Mouse (Mus musculus): ENCODE results near the gene Plek2. TPM values are rescaled to one million over a fixed set of nuclear protein-coding genes. Genes with fewer than 3 reads are reported as not detected.
A peak's percentile ranks its signal among the peaks of the same experiment; 100 is the strongest.

Gene Plek2
- total and polyA plus RNA-seq, 3 experiments = 11.2 to 17.7 TPM; not detected in 1

DNA sequence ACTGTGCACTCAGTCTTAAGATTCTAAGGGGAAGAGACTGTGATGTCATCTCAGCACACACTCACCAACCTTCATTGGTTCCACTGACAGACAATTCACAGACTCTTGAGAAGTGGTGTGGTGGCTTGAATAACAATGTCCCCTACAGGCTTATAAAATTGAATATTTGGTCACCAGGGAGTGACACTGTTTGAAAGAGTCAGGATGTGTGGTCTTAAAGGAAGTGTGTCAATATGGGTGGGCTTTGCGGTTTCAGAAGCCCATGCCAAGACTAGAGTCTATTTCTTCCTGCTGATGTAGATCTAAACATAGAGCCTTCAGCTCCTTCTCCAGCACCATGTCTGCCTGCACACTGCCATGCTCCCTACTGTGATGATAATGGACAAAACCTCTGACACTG, 8.9 kb downstream of the Plek2 start:
- Histone ChIP-seq H3K36me3 (ENCODE audit: control insufficient read depth in 1 of 2, insufficient read depth in 2 of 2, low read length in 2 of 2) (no peaks in the 10 kb centered on the region), H3K4me3 (ENCODE audit: control insufficient read depth in 1 of 2, insufficient read depth in 1 of 2, low read depth in 2 of 2, low read length in 2 of 2) (no peak overlapping the region), H3K27ac (ENCODE audit: control insufficient read depth, low read depth, low read length) (no peak overlapping the region), H3K9ac (ENCODE audit: control insufficient read depth, low read depth, low read length, poor library complexity, severe bottlenecking) (no peak overlapping the region), H3K79me2 (ENCODE audit: control insufficient read depth, insufficient read depth, low read length, poor library complexity) (no peaks in the 10 kb centered on the region), H3K4me1 (ENCODE audit: control insufficient read depth in 1 of 2, insufficient read depth in 2 of 2, low read length in 2 of 2) (no peaks in the 10 kb centered on the region), H3K27me3 (ENCODE audit: control insufficient read depth in 1 of 2, insufficient read depth in 2 of 2, low read length in 2 of 2) (no peaks in the 10 kb centered on the region), H3K9me3 (replicated peaks; ENCODE audit: insufficient read depth, low read length) (no peaks in the 10 kb centered on the region)
- DNase-seq (ENCODE audit: low read depth, low spot score) = no peak
- TF ChIP-seq SIN3A (IDR thresholded peaks at IDR 0.05; ENCODE audit: low read length) (no peak), GABPA (IDR thresholded peaks at IDR 0.05; ENCODE audit: low read depth, low read length) (no peak), KAT2A (conservative IDR thresholded peaks at IDR 0.05; ENCODE audit: low read depth, low read length) (no peak), MEF2A (IDR thresholded peaks at IDR 0.05; ENCODE audit: extremely low read depth, insufficient replicate concordance, low read depth, low read length, poor library complexity, severe bottlenecking) (no peak), MAZ (IDR thresholded peaks at IDR 0.05; ENCODE audit: low read depth, low read length) (no peak)

DNA sequence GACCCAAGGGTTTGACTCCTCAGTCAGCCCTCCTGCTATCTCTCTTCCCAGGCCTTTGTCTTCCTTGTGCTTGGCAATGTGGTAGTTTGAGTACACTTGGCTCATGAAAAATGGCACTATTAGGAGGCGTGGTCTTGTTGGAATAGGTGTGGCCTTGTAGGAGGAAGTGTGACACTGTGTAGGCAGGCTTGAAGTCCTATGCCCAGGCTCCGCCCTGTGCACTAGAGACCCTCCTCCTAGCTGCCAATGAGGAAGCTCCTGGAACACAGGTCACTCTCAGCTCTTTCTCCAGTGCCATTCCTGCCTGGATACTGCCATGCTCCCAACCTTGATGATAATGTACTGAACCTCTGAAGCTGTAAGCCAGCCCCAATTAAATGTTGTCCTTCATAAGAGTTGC, 15.6 kb downstream of the Plek2 start:
- Histone ChIP-seq H3K4me3 (ENCODE audit: control insufficient read depth in 1 of 2, insufficient read depth in 1 of 2, low read depth in 2 of 2, low read length in 2 of 2) (no peak overlapping the region), H3K36me3 (ENCODE audit: control insufficient read depth in 1 of 2, insufficient read depth in 2 of 2, low read length in 2 of 2) (peaks cover 0 to 4% of the 10 kb centered on the region in 2 experiments; a peak in 1 of 4 replicates), H3K4me1 (ENCODE audit: control insufficient read depth in 1 of 2, insufficient read depth in 2 of 2, low read length in 2 of 2) (no peaks in the 10 kb centered on the region), H3K9ac (ENCODE audit: control insufficient read depth, low read depth, low read length, poor library complexity, severe bottlenecking) (no peak overlapping the region), H3K79me2 (ENCODE audit: control insufficient read depth, insufficient read depth, low read length, poor library complexity) (no peaks in the 10 kb centered on the region), H3K9me3 (replicated peaks; ENCODE audit: insufficient read depth, low read length) (no peaks in the 10 kb centered on the region), H3K27me3 (ENCODE audit: control insufficient read depth in 1 of 2, insufficient read depth in 2 of 2, low read length in 2 of 2) (no peaks in the 10 kb centered on the region), H3K27ac (ENCODE audit: control insufficient read depth, low read depth, low read length) (no peak overlapping the region)
- no peak for TF ChIP-seq JUND (IDR thresholded peaks at IDR 0.05; ENCODE audit: low read depth, low read length)
- TF ChIP-seq ELF1 (IDR thresholded peaks at IDR 0.05; ENCODE audit: low read depth, low read length) = no peak
- TF ChIP-seq MAX (IDR thresholded peaks at IDR 0.05; ENCODE audit: low read length) = no peak
- TF ChIP-seq CHD1 (IDR thresholded peaks at IDR 0.05; ENCODE audit: low read depth, low read length) = no peak
- TF ChIP-seq KAT2A (conservative IDR thresholded peaks at IDR 0.05; ENCODE audit: low read depth, low read length) = no peak
- no peak for TF ChIP-seq ZNF384 (IDR thresholded peaks at IDR 0.05; ENCODE audit: low read depth, low read length)
- peak; percentile 57 for DNase-seq (ENCODE audit: low read depth, low spot score)

DNA sequence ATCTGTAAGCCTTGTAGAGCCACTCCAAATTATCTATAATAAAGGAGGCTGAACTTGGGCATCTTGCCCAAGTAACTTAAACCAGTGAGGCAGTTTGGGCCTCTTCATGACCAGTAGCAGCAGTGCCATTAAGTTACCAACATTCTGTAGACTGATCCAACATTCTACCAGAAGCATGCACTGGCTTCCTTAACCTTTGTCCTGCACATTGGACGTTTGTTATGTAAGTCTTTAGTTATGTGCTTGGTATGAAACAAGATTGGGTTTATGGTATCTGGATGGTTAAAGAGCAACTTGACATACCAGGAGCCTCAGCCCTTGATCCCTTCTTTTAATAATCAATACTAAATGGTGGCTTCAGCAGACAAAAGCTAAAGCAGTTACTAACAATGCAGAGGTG, 16.7 kb downstream of the Plek2 start:
- Histone ChIP-seq H3K79me2 (ENCODE audit: control insufficient read depth, insufficient read depth, low read length, poor library complexity) (no peaks in the 10 kb centered on the region), H3K4me1 (ENCODE audit: control insufficient read depth in 1 of 2, insufficient read depth in 2 of 2, low read length in 2 of 2) (no peaks in the 10 kb centered on the region), H3K36me3 (ENCODE audit: control insufficient read depth in 1 of 2, insufficient read depth in 2 of 2, low read length in 2 of 2) (peaks cover 0 to 9% of the 10 kb centered on the region in 2 experiments; a peak in 2 of 4 replicates), H3K4me3 (ENCODE audit: control insufficient read depth in 1 of 2, insufficient read depth in 1 of 2, low read depth in 2 of 2, low read length in 2 of 2) (no peak overlapping the region), H3K27me3 (ENCODE audit: control insufficient read depth in 1 of 2, insufficient read depth in 2 of 2, low read length in 2 of 2) (no peaks in the 10 kb centered on the region), H3K27ac (ENCODE audit: control insufficient read depth, low read depth, low read length) (no peak overlapping the region), H3K9me3 (replicated peaks; ENCODE audit: insufficient read depth, low read length) (no peaks in the 10 kb centered on the region), H3K9ac (ENCODE audit: control insufficient read depth, low read depth, low read length, poor library complexity, severe bottlenecking) (no peak overlapping the region)
- DNase-seq (ENCODE audit: low read depth, low spot score) = peak; percentile 25
- TF ChIP-seq HCFC1 (IDR thresholded peaks at IDR 0.05; ENCODE audit: low read depth, low read length) = no peak
- TF ChIP-seq MYC (IDR thresholded peaks at IDR 0.05; ENCODE audit: low read depth, low read length) = no peak
- no peak for TF ChIP-seq POLR2AphosphoS5 (IDR thresholded peaks at IDR 0.05; ENCODE audit: borderline replicate concordance, low read depth, low read length)
- no peak for TF ChIP-seq ZNF384 (IDR thresholded peaks at IDR 0.05; ENCODE audit: low read depth, low read length)
- no peak for TF ChIP-seq JUND (IDR thresholded peaks at IDR 0.05; ENCODE audit: low read depth, low read length)
- no peak for TF ChIP-seq MXI1 (IDR thresholded peaks at IDR 0.05; ENCODE audit: low read depth, low read length)
- no peak for TF ChIP-seq ELF1 (IDR thresholded peaks at IDR 0.05; ENCODE audit: low read depth, low read length)
- TF ChIP-seq UBTF (IDR thresholded peaks at IDR 0.05; ENCODE audit: borderline replicate concordance, insufficient read depth, low read depth, low read length) = no peak
- no peak for TF ChIP-seq MYB (IDR thresholded peaks at IDR 0.05; ENCODE audit: low read depth, low read length)

Measured in MEL (cell line).